Mouse (Mus musculus): ENCODE measurements around the gene Rmnd5a.
"Not testable (repeated sequence)": the region's sequence is repeated elsewhere in the genome, so short reads cannot be mapped to it uniquely, and the experiment has no call there.

DNA sequence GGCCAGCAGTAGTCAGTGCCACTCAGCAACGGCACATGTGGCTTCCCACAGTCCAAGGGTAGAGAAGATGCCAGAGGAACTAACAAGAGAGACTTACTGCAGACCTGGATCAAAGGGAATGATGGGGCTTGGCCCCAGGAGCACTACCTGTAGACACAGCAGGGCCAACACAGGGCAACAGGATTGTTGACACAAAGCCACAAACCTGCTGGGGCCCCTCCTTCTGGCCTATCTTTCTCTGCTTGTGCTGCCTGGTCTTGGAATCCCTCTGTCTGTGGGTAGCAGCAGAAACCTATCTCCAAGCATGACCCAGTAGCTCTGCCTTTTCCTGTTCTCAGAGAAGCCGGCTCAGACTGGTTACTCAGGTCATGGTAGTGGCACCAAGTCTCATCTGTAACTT, 39.2 kb upstream of the Rmnd5a start:
- TF ChIP-seq CTCF, POLR2A (IDR thresholded peaks at IDR 0.05; ENCODE audit: insufficient read depth, low read depth, low read length): not testable (repeated sequence)

Data from olfactory bulb, adult 2 months (tissue).